Mouse (Mus musculus) embryonic facial prominence, embryonic 12.5 days (tissue): Measurements from ENCODE around the gene Iqsec1. TPM values are rescaled to one million over a fixed set of nuclear protein-coding genes. Genes with fewer than 3 reads are reported as not detected.
"Not testable (repeated sequence)": the region's sequence is repeated elsewhere in the genome, so short reads cannot be mapped to it uniquely, and the experiment has no call there.

Source experiments
- ATAC-seq: fragments of 200-750 bp; cut with Nextera tagmentation; 2 replicates; pipeline ENCODE4 v1.8.0; 2017; ENCODE audit not compliant: insufficient number of reproducible peaks, insufficient read depth, low FRiP score, low TSS enrichment
- H3K27ac ChIP-seq: fragments of 300-500 bp; sonication (generic); 2 replicates; pipeline ENCODE4 v1.5.1; 2016; ENCODE audit warnings: mild to moderate bottlenecking
- H3K27me3 ChIP-seq: fragments of 300-500 bp; sonication (generic); 2 replicates; pipeline ENCODE4 v1.6.1; 2016; ENCODE audit warnings: mild to moderate bottlenecking, moderate library complexity
- H3K36me3 ChIP-seq: fragments of 300-500 bp; sonication (generic); 2 replicates; pipeline ENCODE4 v1.6.1; 2016; ENCODE audit warnings: mild to moderate bottlenecking
- H3K4me1 ChIP-seq: fragments of 300-500 bp; sonication (generic); 2 replicates; pipeline ENCODE4 v1.6.1; 2016
- H3K4me2 ChIP-seq: fragments of 300-500 bp; sonication (generic); replicated peaks from 2 replicates; pipeline ENCODE4 v1.6.1; 2016; ENCODE audit warnings: mild to moderate bottlenecking, moderate library complexity
- H3K4me3 ChIP-seq: fragments of 300-500 bp; sonication (generic); 2 replicates; pipeline ENCODE4 v1.5.1; 2016; ENCODE audit warnings: mild to moderate bottlenecking
- H3K9ac ChIP-seq: fragments of 300-500 bp; sonication (generic); 2 replicates; pipeline ENCODE4 v1.6.1; 2016; ENCODE audit warnings: mild to moderate bottlenecking, moderate library complexity
- H3K9me3 ChIP-seq: fragments of 300-500 bp; sonication (generic); 2 replicates; pipeline ENCODE4 v1.6.1; 2016; ENCODE audit warnings: mild to moderate bottlenecking, moderate library complexity
- WGBS: fragments of 180-500 bp; shearing (Covaris S2); methylation state at CpG from one replicate; pipeline ENCODE4 v1.1.7; 2016; 5-methylcytosine and 5-hydroxymethylcytosine counted together
- polyA plus RNA-seq: library from polyadenylated mRNA; unstranded; fragments of >200 nt; fragmentation: Nextera tagmentation; extraction: Ambion mirVana; gene quantifications from 2 replicates; pipeline ENCODE4 v1.2.1, GENCODE M21; 2016

The Iqsec1 gene
- polyA plus RNA-seq, 1 experiment from 2014 or later = 11.0 TPM

DNA sequence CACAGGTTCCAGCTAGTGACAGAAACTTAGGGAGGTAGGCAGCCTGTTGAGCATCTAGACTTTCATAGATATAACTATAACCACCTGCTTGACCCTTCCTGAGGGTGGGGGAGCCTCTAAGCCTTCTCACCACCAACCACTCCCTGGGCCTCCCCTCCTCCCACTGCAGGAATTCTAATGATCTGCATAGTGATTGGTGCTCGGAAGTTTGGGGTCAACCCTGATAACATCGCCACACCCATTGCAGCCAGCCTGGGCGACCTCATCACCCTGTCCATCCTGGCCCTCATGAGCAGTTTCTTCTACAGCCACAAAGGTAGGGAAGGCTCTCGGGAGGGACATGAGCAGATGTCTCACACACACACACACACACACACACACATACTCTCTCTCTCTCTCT is 353.4 kb downstream of the Iqsec1 start:
- no peak overlapping the region for H3K4me2 ChIP-seq
- 30% methylated on average over 4 of the region's 4 CpGs for WGBS
- no peak for ATAC-seq
- H3K27ac ChIP-seq = no peak overlapping the region
- no peaks in the 10 kb centered on the region for H3K36me3 ChIP-seq
- H3K9ac ChIP-seq = no peak overlapping the region
- no peaks in the 10 kb centered on the region for H3K4me1 ChIP-seq
- no peak overlapping the region for H3K4me3 ChIP-seq
- no peaks in the 10 kb centered on the region for H3K9me3 ChIP-seq
- no peaks in the 10 kb centered on the region for H3K27me3 ChIP-seq

DNA sequence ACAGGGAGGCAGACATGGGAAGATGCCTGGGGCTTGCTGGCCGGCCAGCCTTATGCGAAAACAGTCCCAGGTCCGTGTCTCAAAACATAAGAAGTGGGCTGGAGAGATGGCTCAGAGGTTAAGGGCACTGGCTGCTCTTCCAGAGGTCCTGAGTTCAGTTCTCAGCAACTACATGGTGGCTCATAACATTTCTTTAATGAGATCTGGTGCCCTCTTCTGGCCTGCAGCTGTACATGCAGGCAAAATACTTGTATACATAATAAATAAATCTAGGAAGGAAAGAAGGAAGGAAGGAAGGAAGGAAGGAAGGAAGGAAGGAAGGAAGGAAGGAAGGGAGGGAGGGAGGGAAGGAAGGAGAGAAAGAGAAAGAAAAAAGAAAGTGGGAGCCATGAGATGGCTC is 356.0 kb downstream of the Iqsec1 start:
- H3K9ac ChIP-seq, H3K9me3 ChIP-seq, H3K36me3 ChIP-seq, H3K27me3 ChIP-seq, H3K4me3 ChIP-seq, H3K4me2 ChIP-seq, H3K27ac ChIP-seq, ATAC-seq, H3K4me1 ChIP-seq: not testable (repeated sequence)
- 74% methylated on average over 3 of the region's 3 CpGs for WGBS

DNA sequence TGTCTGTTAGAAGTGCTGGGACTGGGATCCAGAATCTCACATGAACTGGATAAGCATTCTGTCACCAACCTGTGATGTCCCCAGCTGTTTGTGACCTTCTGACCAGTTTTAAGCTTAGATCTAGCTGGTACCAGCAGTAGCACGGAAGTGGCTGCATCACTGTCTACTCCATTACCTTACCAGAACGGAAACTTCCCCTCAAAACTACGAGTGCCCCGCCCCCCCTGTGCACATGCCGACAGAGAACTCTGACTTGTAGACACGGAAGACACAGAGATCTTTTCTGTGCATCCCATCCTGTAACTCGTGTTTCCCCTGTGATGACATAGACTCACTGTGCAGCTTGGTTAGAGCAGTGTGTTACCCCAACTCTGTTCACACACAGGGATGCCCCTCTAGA is 358.1 kb downstream of the Iqsec1 start:
- H3K4me2 ChIP-seq = no peak overlapping the region
- H3K27me3 ChIP-seq = no peaks in the 10 kb centered on the region
- WGBS = 87% methylated on average over 7 of the region's 7 CpGs
- H3K9me3 ChIP-seq = no peaks in the 10 kb centered on the region
- H3K36me3 ChIP-seq = no peaks in the 10 kb centered on the region
- no peak overlapping the region for H3K27ac ChIP-seq
- no peak overlapping the region for H3K4me3 ChIP-seq
- no peak overlapping the region for H3K9ac ChIP-seq
- no peak for ATAC-seq
- H3K4me1 ChIP-seq = no peaks in the 10 kb centered on the region

DNA sequence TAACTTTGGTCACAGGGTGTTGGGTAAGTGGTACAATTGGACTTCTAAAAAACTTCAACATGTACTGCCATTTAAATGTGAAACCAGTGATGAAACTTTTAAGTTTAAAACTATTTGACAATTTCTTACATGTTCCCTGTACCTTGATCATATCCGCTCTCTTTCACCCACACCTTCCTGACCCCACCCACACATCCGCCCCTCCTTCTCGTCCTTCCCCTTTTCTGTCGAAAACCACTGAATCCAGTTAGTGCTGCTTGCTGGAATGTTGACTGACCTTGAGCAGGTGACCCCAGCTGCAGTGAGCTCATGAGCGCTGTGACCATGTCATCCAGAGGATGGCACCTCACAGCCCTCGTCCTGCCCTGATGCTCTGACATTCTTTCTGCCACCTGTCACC is 359.0 kb downstream of the Iqsec1 start:
- H3K27me3 ChIP-seq = no peaks in the 10 kb centered on the region
- H3K9ac ChIP-seq = no peak overlapping the region
- no peak overlapping the region for H3K4me2 ChIP-seq
- 76% methylated on average over 6 of the region's 6 CpGs for WGBS
- H3K9me3 ChIP-seq = no peaks in the 10 kb centered on the region
- no peak overlapping the region for H3K4me3 ChIP-seq
- no peaks in the 10 kb centered on the region for H3K36me3 ChIP-seq
- ATAC-seq = no peak
- H3K4me1 ChIP-seq = no peaks in the 10 kb centered on the region
- H3K27ac ChIP-seq = no peak overlapping the region

DNA sequence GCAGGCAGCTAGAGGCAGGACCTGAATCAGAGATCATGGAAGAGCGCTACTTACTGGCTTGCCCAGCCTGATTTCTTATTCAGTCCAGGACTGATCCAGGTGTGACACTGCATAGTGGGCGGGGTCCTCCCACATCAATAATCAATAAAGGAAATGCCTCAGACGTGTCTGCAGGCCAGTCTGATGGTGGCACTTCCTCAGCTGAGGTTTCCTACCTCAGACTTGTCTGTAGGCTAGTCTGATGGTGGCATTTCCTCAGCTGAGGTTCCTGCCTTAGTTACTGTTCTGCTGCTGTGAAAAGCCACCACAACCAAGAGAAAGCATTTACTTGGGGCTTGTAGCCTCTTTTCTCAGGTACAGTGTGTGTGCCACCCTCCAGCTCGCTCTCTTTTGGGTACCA is 360.9 kb downstream of the Iqsec1 start:
- Histone ChIP-seq H3K4me1 (no peaks in the 10 kb centered on the region), H3K9me3 (no peaks in the 10 kb centered on the region), H3K27ac (no peak overlapping the region), H3K9ac (no peak overlapping the region), H3K4me2 (no peak overlapping the region), H3K36me3 (no peaks in the 10 kb centered on the region), H3K27me3 (no peaks in the 10 kb centered on the region), H3K4me3 (no peak overlapping the region)
- WGBS = 85% methylated on average over 4 of the region's 4 CpGs
- no peak for ATAC-seq

DNA sequence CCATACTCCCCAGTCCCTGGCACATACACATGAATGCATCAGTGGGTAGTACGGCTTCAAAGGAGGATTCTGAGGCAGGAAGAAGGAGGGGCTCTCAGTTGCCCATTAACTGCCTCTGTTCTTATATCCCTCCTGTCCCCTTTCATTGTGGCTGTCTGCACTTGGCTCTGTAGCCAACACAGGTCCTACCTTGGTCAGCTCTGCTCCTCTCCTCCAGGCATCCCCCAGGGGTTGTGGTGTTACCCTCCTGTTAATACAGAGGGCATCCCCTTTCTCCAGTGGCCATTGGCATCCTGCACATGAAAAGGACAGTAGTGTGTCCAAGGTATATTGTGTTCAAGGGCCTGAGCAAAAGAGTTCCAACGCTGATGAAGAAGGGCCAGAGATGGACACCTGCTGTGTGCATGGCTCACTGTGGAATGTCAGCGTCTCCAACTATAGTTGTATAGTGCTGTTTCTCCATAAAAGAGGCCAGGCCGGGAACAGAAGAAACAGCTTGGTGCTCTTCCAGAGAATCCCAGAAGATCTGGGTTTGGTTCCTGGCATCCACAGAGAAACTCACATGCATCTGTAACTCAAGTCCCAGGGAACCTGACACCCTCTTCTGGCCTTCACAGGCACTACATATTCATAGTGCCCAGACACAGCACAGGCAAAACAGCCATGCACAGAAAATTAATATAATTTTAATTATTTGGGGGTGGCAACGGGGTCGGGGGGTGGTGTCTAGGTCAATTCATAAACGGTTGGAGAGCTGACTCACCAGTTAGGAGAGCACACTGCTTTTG is 363.1 kb downstream of the Iqsec1 start:
- H3K9me3 ChIP-seq = no peaks in the 10 kb centered on the region
- H3K4me1 ChIP-seq = no peaks in the 10 kb centered on the region
- H3K9ac ChIP-seq = no peak overlapping the region
- no peak overlapping the region for H3K27ac ChIP-seq
- no peak for ATAC-seq
- no peaks in the 10 kb centered on the region for H3K27me3 ChIP-seq
- H3K36me3 ChIP-seq = no peaks in the 10 kb centered on the region
- 80% methylated on average over 7 of the region's 7 CpGs for WGBS
- no peak overlapping the region for H3K4me3 ChIP-seq
- H3K4me2 ChIP-seq = no peak overlapping the region

DNA sequence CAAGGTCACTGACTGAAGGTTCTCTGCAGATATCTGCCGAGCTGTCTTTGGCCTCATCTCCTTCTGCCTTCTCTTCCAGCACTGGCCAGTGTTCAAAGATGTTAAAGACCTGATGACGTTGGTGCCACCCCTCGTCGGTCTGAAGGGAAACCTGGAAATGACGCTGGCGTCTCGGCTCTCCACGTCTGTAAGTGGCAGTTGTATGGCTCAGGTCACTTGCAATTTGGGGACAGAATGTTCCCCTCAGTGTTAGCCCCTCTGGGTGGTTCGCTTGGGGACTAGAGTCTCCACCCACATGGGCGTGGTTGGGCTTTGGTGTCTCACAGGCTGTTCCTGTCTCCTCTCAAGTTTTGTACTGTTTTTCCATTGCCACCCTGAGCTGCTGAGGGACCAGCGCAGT is 363.8 kb downstream of the Iqsec1 start:
- H3K9me3 ChIP-seq = no peaks in the 10 kb centered on the region
- ATAC-seq = no peak
- no peaks in the 10 kb centered on the region for H3K36me3 ChIP-seq
- 74% methylated on average over 11 of the region's 11 CpGs for WGBS
- H3K27me3 ChIP-seq = no peaks in the 10 kb centered on the region
- no peak overlapping the region for H3K4me2 ChIP-seq
- H3K9ac ChIP-seq = no peak overlapping the region
- H3K27ac ChIP-seq = no peak overlapping the region
- H3K4me1 ChIP-seq = no peaks in the 10 kb centered on the region
- H3K4me3 ChIP-seq = no peak overlapping the region

DNA sequence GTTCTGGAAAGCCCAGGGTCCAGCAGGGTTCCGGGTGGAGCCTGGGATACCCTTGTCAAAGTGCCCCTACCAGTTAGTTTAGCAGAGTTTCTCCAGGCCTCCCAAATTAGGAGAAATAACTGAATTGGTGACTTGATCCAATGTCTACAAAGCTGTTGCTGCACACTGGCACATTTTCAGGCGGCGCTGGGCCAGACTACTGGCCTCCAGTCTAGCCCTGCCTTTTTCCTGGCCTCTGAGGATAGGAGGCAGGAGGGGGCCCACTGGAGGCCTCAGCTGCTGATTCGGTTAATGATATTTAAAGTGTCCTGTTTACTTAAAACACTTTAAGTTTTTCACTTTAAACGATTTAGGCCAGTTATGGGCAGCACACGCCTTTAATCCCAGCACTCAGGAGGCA is 364.3 kb downstream of the Iqsec1 start:
- Histone ChIP-seq H3K4me2 (no peak overlapping the region), H3K27me3 (no peaks in the 10 kb centered on the region), H3K36me3 (no peaks in the 10 kb centered on the region), H3K27ac (no peak overlapping the region), H3K9ac (no peak overlapping the region), H3K4me3 (no peak overlapping the region), H3K4me1 (no peaks in the 10 kb centered on the region), H3K9me3 (no peaks in the 10 kb centered on the region)
- no peak for ATAC-seq
- WGBS = 83% methylated on average over 6 of the region's 6 CpGs

DNA sequence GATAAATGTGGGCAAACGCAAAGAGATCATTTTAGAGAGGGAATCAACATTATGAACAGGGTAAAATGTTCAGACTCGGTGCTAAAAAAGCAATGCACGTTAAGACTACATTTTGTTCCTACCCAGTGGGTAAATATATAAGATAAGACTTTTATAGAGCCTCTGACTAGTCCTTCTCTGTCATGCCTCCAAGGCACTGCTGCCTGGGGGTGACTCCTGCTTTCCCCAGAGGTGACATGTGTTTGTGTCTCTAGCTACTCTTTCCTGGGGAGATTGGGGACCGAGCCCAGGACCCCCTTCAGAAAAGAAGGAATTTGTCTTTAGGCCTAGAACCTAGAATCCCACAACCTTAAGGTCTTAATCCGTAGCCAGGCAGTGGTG is 365.0 kb downstream of the Iqsec1 start:
- Histone ChIP-seq H3K9me3 (no peaks in the 10 kb centered on the region), H3K4me1 (no peaks in the 10 kb centered on the region), H3K36me3 (no peaks in the 10 kb centered on the region), H3K27ac (no peak overlapping the region), H3K4me3 (no peak overlapping the region), H3K9ac (no peak overlapping the region), H3K4me2 (no peak overlapping the region), H3K27me3 (no peaks in the 10 kb centered on the region)
- WGBS = 83% methylated on average over 5 of the region's 5 CpGs
- ATAC-seq = no peak

DNA sequence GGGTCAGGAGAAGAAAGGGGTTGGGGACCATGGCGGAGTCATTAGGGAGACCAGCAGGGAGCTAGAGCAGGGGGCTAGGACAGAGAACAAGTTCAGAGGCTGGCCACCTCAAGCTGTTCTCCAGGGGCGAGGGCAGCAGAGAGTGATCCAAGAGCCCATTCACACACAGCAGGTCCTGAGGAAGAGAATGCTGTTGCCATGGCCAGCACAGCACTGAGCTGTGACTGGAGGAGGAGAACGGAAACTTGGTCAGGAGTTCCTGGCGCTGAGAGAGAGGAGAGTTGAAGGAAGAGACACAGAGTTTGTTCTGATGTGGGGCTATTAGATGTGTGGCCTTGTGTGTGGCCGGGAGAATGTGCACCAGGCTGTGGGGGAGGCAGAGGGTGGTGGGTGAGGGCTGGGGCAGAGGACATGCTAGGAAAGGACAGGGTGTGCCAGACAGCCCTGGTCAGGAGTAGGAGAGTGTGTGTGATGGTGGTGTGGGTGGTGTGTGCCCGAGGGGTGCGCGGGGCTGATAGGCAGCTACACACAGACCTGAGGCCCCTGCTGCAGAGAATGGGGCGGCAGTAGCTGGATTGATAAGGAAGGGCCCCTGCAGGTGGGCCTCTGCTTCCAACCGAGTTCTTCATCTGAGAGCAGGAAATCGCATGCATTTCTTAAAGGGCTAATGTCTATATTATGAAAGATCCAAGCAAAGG is 365.6 kb downstream of the Iqsec1 start:
- 53% methylated on average over 11 of the region's 11 CpGs for WGBS
- H3K36me3 ChIP-seq = no peaks in the 10 kb centered on the region
- H3K27ac ChIP-seq = no peak overlapping the region
- no peak overlapping the region for H3K9ac ChIP-seq
- no peak overlapping the region for H3K4me2 ChIP-seq
- no peaks in the 10 kb centered on the region for H3K4me1 ChIP-seq
- no peak overlapping the region for H3K4me3 ChIP-seq
- H3K9me3 ChIP-seq = no peaks in the 10 kb centered on the region
- H3K27me3 ChIP-seq = no peaks in the 10 kb centered on the region
- ATAC-seq = no peak

DNA sequence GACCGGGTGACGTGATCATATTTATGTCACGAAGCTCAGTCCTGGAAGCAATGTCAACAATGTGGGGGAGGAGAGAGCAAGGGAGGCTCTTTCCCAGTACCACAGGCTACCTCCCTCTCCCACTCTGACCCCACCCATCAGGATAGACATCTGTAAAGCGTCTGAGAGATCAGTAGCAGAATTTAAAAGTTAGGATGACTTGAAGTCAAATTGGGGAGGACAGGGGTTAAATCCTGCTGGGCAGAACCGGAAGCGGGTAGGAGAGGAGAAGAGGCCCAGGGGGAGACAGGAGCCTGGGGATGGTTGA is 366.9 kb downstream of the Iqsec1 start:
- 57% methylated on average over 6 of the region's 6 CpGs for WGBS
- H3K9ac ChIP-seq = no peak overlapping the region
- no peaks in the 10 kb centered on the region for H3K27me3 ChIP-seq
- no peak overlapping the region for H3K4me2 ChIP-seq
- H3K4me1 ChIP-seq = no peaks in the 10 kb centered on the region
- H3K27ac ChIP-seq = no peak overlapping the region
- H3K36me3 ChIP-seq = no peaks in the 10 kb centered on the region
- no peak for ATAC-seq
- H3K9me3 ChIP-seq = no peaks in the 10 kb centered on the region
- no peak overlapping the region for H3K4me3 ChIP-seq

DNA sequence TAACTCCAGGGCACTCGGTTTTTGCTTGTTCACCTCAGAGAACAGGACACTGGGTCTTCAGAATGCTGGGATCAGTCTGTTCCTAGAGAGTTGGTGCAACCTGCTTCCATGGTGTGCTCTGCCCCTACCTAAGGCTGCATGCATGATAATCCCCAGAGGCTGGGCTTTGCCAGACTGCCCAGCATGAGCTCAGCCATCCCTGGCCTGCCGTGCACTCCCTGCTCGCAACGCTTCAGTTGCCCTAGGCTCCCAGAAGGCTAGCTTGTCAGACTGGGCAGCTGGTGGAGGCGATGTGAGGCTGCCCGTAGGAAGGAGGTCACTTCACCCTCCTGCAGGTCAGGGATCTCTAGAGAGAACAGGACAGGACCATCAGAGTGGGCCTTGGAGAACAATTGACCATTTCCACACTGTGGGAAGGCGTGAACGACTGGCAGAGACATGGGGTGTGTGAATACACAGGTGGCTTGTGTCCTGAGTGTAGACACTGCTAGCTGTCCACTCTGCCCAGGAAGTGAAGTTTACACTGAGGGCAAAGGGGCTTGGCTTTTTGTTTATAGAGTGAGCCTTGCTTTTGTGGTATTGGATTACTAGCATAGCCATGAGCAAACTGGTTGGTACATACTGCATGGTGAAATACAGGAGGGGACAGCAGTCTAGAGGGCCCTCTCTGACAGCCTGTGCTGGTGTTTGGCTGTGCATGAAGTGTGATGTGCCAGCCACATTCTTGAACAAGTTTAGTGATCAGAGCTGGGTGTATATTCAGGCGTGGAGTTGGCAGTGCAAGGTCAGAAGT is 367.5 kb downstream of the Iqsec1 start:
- no peaks in the 10 kb centered on the region for H3K36me3 ChIP-seq
- no peak overlapping the region for H3K27ac ChIP-seq
- peak; percentile 16; the same call in 1 of the 2 replicates for ATAC-seq
- no peak overlapping the region for H3K9ac ChIP-seq
- no peaks in the 10 kb centered on the region for H3K4me1 ChIP-seq
- 42% methylated on average over 9 of the region's 9 CpGs for WGBS
- no peaks in the 10 kb centered on the region for H3K9me3 ChIP-seq
- no peak overlapping the region for H3K4me3 ChIP-seq
- H3K4me2 ChIP-seq = no peak overlapping the region
- no peaks in the 10 kb centered on the region for H3K27me3 ChIP-seq
